Mouse (Mus musculus) gastrocnemius, postnatal 36 days (tissue): ENCODE data around the gene Dennd1a. TPM values are rescaled to one million over a fixed set of nuclear protein-coding genes. Genes with fewer than 3 reads are reported as not detected.

Source experiments
- DNase-seq, 2 experiments: peaks; one replicate each; pipeline ENCODE4 v3.0.0; 2022
- intact Hi-C: fragments of 180-260 bp; cut with DNase I; formaldehyde crosslinking; loops from one replicate; pipeline ENCODE4 v1.15.1; 2025
- total RNA-seq, 2 experiments: library from RNA; stranded (reverse); gene quantifications; 2 replicates each; pipeline ENCODE4 v1.2.3; 2021

Gene Dennd1a
- total RNA-seq, 2 experiments from 2014 or later: 24.9 to 28.2 TPM

DNA sequence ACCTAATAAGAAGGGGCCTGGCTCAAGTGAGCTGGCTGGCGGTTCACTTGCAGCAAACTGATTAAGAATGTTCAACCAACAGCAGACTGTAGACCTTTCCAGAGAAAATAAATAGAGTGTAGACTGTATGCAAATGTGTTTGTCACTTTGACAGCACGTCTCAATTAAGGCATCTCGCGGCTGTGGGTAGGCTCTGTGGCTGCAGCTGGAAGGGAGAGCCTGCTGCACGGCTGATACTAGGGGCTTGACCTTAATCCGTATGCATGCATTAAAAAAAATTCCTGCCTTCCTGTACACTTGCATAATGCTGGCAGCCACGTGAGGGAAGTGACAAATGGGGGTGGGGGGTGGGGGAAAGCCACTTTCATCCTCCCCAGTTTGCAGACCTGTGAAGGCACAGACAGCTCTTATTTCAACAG is 445.0 kb downstream of the Dennd1a start:
- no peak for DNase-seq
- intact Hi-C loops: no loop called here

DNA sequence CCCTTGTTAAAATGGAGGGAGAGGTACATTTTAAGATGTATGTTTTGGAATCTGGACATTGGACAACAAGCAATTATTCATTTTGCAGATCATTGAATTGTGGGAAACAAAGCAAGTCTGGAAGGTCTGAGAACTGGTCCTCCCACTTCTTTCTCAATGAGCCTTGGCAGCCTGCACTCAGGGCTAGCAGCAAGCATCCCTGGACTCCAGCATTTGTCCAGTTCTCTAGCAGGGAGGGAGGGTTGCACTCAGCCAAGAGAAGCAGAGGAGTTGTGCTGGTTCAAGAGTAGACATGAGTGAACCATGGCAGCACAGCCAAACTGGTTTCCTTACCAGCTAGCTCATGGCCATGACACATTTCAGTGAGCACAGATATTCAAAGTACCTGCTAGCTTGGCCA is 447.3 kb downstream of the Dennd1a start:
- intact Hi-C loops: loop anchor here (5.0 kb wide), 1 partner anchor 892 kb away; no protein-coding TSS in a partner anchor
- no peak for DNase-seq

DNA sequence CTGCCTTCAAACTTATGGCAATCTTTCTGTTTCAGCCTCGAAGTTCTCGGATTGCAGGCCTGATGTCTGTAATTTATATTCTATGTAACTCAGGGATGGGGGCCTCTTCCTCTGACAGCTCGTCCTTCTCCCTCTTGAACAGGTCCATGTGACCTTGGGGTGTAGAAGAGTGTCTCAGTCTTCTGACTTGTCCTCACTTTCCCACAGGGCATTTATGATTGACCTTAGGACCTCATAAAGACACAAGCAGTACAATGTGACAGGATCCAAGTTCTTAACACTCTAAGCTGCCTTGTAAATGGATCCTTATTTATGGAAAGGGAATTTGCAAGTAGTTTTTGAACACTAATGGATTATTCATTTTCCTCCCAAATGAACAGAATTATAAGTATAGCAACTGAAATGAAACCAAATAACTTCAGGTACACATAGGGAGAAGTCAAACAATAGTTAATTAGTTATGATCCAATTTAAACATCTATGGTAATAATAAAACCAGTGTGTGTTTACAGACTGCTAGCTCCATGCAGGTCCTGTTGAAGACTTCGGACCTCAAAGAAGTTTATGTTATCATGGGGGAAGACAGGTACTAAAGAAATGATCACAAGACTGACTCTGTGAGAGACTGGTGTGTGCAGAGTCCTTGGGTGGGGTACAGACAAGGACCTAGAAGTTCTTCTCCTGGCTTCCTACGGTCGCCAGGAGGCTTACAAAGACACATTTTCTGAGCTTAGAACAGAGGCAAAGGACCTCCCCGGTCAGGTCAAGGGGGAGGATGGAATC is 448.8 kb downstream of the Dennd1a start:
- intact Hi-C loops: loop anchor here (5.0 kb wide), 1 partner anchor 894 kb away; no protein-coding TSS in a partner anchor
- no peak for DNase-seq

DNA sequence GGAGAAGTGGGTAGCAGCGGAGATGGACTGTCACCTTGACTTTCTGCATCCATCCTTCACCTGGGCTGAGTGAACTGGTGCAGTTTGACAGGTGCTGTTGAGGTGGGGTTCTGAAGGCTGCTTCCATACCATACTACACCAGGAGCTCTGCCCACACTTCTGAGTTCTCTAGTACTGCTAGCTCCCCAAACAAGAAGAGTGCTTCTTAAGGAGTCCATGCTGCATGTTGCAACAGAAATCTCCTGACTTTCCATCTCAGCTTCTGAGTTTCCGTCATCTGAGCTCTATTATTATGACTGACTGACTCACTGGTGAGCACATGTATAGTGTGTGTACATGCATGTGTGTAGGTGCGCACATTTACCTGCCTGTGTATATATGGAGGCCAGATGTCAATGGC is 449.6 kb downstream of the Dennd1a start:
- DNase-seq: no peak
- intact Hi-C loops: loop anchor here (5.0 kb wide), 1 partner anchor 895 kb away; no protein-coding TSS in a partner anchor

DNA sequence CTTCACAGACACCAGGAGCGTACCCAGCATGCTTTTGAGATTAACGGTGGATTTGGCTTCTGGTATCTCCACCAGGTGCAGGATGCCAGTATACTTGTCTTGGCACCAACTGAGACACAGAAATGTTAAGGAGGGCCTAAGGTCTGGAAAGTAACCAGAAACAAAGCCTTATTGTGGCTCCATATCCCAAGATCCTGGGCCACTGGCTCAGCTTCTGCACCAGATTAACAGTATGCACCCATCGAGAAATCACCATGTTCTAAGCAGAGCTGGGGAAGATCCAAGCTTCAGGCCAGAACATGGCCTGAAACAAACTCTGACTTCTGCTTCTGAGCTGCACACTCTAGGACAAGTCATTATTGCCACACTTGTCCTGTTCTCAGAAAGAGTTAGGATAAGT is 450.3 kb downstream of the Dennd1a start:
- no peak for DNase-seq
- intact Hi-C loops: loop anchor here (5.0 kb wide), 1 partner anchor 895 kb away; no protein-coding TSS in a partner anchor

DNA sequence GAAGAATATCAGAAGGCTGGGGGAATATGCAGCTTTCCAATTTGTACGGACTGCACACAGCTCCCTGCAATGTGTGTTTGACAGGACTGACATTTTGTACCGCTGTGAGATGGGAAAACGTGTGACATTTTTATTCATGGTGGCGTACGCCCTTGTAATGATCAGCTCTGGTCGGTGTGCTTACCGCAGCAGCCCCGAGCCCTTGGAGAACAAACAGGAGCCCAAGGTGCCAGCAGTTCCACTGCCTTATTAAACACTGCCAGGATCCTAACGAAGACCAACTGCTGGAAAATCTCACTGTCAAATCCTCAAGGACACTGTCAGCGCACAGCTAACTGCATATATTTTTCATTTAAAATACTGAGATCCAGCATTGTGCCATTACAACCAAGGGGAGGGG is 454.9 kb downstream of the Dennd1a start:
- DNase-seq: no peak
- intact Hi-C loops: no loop called here

DNA sequence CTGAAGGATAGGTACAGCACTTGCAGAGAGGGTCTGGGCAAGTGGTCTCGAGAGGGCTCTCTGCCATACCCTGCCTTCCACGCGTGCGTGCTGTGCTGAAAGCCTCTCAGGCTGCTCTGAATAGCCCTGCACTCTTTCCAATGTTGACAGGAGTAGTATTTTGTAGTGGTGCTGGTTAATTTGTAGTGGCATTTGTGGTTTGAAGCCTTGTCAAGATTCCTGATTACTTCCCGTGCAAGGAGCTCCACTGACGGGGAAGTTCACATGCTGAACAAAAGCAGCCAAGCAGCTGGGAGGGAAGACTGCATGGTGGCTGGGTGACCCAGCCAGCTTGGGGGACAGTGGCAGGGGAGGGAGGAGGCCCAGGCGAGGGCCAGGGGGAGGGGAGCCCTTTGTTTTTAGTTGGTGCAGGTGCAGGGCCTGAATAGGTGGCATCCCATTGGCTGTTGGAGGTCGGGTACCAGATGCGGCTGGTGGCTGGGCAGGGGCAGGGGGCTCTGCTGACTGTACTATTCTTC is 457.4 kb downstream of the Dennd1a start:
- no peak for DNase-seq
- intact Hi-C loops: no loop called here

DNA sequence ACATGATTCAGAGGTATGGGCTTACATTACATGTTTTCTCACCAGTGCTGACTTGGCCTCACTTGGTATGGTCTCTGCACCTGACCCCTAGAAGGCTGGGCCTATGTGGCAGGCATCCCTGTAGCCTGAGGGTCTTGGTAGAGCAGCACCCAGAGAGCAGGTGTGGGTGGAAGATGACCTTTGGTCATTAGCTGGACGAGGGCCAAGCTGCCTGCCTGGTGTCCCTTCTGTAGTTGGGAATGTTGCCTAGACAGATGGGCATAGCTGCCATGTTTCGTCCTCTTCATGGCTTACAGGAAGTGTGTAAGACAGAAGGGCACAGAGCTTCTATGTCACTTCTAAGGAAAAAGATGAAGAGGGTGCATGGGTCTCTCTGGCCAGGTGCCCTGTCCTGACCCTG is 463.4 kb downstream of the Dennd1a start:
- DNase-seq: no peak
- intact Hi-C loops: no loop called here

DNA sequence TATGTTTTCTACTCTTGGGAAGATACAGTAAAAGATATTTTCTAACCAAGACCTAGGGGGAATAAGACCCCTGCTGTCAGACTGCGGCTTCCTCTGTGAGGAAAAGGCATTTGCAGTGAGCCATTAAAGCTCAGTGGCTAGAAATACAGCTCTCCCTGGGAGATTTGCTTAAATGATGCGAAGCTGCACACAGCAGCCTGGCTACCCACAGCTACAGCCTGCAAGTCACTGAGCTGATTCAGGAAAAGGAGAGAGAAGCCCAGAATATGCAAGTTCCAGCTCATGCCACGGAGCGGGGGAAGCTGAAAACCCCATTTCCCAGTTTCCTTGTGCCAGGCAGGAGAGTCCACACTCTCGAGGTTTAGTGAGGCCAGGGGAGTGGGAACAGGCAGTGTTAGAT is 465.1 kb downstream of the Dennd1a start:
- DNase-seq: no peak
- intact Hi-C loops: no loop called here

DNA sequence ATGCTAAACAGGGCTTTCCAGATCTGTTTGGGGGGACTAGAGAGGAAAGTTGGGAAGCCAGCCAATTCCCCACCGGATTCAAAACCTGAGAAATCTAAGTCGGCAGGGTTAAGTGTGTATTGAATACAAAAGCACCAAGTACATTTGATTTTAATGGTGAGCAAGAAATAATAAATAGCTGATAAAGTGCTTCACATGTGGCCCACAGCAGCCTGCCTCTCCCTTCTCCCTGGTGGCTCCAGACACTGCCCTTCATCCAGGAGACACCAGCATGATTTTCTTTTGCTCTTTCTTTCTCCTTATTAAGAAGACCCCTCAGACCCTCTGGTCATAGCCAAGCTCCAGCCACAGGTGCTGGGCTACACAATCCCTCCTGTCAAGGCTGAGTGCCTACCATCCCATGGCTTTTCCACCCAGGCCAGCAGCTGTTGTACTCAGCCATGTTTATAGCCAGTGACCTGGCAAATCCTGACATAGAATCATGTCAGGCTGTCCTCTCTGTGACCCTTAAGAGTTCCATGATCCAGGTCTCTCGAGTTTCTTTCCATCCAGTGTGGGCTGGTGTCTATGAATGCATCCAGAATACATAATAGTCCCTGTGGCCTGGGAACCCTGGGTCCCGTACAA is 467.6 kb downstream of the Dennd1a start:
- intact Hi-C loops: loop anchor here (5.0 kb wide), 1 partner anchor 558 kb away; no protein-coding TSS in a partner anchor
- DNase-seq: no peak

DNA sequence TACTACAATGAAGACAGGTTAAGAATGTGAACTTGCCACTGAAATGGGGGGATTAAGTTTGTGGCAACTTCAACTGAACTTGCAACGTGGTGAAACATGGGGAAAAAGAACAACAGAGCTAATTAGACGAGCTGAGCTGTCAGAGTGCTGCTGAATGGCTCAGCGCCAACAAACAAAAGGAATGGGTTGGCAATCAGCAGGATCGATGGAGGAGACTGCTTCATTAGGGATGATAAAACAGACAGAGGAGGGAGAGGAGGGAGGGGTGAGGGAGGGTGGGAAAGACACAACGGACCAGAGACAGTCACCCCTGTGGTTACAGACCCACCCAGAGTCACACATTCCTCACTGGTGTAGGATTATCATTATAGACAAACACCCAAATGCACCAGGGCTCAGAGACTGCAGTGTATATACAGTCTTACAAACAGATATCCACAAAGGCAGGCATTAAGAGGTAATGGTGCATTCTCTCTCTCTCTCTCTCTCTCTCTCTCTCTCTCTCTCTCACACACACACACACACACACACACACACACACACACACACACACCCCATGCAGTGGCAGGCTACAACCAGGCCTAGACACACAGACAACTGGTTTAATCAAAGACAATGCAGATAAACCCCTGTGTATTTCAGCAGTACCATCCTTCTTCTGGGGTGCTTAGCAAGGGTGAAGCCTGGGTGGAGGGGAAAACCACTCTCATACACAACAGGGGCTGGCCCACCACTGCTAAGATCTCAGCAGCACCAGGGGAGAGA is 468.2 kb downstream of the Dennd1a start:
- DNase-seq: no peak
- intact Hi-C loops: loop anchor here (5.0 kb wide), 1 partner anchor 558 kb away; no protein-coding TSS in a partner anchor

DNA sequence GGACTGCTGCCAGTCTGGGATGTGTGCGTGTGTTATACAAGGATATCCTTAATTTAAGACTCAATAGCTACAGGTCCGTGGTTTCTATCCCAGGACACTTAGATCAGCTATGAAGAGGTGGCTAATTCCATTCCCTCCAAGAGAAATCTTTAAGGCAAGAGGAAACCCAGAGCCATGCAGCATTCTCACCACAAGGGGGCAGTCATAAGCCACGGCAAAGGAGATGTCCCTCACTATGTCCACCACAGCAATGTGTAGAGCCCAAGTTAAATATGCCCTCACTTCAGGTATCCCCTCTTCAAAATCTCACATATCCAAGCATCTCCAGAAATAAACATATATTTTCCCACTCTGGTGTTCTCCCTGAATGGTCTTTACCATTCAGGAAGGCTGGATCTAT is 471.5 kb downstream of the Dennd1a start:
- intact Hi-C loops: loop anchor here (5.0 kb wide), 1 partner anchor 562 kb away; no protein-coding TSS in a partner anchor
- peak; percentile 47 to 60 for DNase-seq

DNA sequence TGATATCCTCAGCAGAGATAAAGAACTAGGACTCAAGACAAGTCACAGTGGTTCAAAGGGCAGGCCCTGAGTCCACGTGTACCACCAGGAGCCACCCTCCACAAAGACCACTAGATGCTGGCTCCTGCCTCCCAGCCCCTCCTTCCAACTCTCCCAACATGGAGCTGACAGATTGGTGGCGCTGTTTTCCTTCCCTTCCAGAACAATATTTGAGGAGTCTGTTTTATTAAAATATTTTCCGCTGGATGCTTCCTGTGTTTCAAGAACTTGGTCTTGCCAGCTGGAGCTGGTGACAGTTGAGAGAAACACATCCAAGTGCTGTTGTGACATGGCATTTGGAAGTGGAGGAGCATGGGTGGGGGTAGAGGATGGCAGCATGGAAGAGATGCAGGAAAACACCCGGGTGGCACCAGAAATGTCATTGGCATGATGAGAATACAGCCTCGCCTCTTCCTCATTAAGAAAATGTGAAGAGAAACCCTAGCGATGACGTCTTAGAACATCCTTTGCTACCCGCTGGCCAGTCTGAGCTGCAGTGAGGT is 472.3 kb downstream of the Dennd1a start:
- no peak for DNase-seq
- intact Hi-C loops: loop anchor here (5.0 kb wide), 1 partner anchor 562 kb away; no protein-coding TSS in a partner anchor

DNA sequence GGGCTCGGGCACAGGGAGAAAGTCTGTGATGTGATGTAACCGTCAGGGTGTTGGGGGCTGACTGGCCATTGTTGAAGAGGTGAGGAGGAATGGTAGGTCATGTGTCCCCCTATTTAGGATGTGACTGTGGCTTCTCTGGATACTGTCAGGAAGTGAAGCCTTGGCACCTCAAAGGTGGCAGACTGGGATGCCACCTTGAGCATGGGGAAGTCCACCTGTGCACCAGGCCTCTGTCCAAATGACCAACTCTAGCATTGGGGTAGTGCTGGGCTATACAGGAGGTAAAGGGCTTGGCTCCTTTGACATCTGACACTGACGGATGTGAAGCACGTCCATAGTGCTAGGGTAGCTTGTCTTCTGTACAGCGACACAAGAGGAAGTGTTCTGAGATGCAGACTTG is 474.8 kb downstream of the Dennd1a start:
- DNase-seq: no peak
- intact Hi-C loops: no loop called here

DNA sequence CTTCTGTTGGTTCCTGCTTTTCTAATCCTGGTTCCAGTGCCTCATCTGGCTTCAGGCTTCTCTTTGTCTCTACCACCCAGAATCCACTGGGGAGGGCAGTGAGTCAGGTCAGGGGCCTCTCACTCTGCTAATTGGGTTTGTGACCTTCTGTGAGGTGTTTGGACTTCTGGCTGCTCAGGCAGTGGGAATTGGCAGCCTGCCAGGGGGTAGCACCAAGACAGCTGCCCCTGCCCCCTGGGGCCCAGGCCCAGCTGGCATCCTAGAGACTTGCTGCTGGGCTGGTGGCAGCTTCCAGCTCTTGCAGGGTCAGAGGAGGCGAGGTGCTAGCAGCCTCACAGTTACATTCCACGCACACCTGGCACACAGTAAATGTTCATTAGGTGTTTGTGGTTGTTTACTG is 475.5 kb downstream of the Dennd1a start:
- intact Hi-C loops: no loop called here
- DNase-seq: no peak

DNA sequence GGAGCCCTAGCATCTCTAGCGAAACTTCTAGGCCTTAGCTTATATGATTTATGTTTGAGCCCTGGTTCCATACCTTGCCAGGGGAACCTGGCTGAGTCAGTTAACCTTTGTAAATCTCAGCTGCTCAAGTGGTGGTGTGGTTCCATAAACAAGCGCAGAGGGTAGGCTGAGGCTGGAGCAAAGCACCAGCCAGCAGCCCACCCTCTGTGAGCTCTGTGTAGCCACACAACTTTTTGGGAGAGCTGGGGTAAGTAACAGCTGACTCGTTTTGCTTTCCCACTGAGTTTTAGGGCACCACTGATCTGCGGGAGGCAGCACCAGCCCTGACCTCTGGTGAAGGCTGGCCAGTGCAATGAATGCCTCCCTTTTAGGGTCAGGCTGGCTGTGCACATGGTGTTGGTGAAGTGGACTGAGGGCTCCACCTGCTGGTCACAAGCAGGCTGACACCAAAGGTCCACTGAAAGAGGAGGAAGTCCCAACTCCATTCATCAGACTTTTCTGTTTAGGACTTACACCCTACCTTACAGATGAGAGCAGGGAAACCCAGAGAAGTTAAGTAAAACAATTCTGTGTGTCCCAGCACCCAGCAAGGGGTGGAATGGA is 484.5 kb downstream of the Dennd1a start:
- DNase-seq: peak; percentile 34 to 48
- intact Hi-C loops: no loop called here

DNA sequence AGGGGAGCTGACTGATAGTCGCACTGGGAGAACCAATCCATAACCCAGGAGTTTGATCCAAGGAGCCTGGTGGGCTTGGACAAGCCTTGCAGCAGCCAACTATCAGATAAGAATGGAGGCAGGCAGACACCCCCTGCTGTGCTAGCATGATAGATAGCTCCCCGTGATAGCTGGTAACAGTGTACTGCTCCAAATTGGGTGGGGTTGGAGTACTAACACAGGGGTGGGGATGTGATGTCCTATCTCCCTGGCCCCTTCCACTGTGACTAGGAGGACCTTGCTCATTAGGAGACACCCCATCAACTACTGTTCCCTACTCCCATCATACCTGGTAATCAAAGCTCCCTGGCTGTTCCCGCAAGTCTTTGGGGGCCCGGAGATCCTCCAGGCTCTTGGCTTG is 485.5 kb downstream of the Dennd1a start:
- DNase-seq: no peak
- intact Hi-C loops: no loop called here

DNA sequence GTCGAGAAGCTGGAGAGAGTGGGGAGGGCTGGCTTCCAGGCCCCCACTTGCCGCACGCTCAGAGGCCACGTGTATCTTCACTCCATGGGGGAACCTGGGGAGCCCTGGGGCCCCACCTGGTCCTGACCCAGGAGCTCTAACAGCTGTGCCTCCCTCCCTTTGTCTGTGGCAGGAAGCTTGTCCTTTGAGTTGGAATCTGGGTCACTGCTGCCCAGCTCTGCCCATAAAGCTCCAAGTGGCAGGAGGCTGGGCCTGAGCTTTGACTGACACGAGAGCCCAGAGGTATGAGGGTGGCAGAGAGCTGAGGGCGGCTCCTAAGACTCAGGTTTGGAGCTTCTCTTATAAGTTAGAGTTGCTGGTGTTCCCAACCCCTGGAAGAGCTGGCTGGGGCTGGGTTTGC is 488.1 kb downstream of the Dennd1a start:
- no peak for DNase-seq
- intact Hi-C loops: no loop called here

DNA sequence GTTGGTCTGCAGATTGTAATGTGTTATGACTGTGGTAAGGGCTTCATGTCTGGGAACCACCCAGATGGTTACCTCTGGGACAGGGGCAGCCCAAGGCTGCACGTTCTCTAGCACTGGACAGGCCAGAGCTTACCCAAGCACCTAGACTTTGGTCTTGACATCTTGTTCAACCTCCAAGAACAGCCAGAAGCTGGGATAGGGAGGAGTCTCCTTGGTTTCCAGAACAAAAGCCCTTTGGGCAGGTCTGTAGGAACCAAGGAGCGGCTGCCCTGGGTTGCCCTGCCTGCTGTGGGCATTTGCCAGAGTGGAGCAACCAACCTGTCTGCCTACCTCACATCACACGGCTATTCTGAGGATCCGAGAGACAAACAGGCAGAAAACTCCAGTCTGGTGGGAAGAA is 490.1 kb downstream of the Dennd1a start:
- no peak for DNase-seq
- intact Hi-C loops: no loop called here

DNA sequence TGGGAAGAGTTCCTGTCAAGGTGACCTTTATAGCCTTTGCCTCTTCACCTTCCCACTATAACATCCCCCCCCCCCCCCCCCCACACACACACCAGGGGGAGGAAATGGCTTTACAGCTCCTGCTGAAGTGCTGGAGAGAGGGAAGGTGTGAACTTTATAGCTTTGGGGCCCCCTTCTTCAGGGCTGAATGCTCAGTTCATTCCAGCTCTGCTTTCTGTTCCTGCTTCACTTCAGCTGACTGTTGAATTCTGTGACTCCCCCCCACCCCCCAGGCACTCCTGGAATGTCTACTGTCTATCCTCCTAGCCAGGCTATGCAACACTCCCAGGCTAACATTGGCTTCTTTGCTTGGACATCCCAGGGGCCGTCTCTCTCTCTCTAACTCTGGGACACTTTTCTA is 491.2 kb downstream of the Dennd1a start:
- intact Hi-C loops: no loop called here
- DNase-seq: no peak
